Mouse (Mus musculus): Measurements from ENCODE around the gene Sytl1.

The Sytl1 gene

GRCm38 (mm10) chr4:133278067-133278466, 15.2 kb upstream of the Sytl1 start:
- no peak for DNase-seq

DNA sequence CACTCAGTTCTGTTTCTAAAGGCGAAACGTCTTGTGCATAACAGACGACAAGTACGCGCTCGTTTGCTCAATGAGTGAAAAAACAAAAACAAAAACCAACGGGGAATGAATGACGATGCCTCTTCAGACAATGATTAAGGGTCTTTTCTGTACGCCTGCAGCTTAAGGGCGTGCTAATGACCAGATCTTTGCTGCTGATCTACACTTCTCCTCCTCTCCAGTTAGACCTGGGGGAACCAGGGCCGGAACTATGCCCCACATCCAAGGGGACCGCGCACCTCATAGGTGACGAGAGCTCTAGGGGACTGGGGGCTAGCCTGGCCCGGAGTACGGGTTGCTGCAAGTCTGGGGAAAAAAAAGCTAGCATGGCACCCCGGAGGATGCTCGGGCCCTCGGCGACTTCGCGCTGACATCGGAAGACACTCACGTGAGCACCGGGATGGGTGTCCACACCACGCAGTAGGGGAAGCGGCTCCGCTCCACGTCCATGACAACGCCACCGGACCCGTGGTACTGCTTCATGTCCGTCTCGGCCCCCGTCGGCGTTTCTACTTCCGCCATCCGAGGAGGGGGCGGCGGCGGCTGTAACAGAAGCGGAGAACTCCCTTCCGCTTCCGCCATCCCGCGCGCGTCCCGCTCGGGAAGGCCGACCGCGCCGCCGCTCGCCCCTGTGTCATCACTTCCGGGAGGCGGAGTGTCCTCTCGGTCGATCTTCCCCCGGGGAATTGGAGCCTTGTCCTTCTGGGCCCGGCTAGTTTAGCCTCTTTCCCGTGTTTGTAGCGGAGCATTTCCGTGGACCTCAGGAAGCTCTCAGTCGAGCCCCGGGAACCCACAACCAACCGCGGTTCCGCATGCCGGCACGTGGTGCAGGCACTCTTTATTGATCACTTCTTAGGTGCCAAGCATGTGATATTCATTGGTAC, 14.5 kb upstream of the Sytl1 start, which contains the start of gene Tmem222:
Gene Tmem222 (minus strand): TSS at position 689 of the 923 bp plus-strand sequence.
- peak; percentile 95 for DNase-seq

DNA sequence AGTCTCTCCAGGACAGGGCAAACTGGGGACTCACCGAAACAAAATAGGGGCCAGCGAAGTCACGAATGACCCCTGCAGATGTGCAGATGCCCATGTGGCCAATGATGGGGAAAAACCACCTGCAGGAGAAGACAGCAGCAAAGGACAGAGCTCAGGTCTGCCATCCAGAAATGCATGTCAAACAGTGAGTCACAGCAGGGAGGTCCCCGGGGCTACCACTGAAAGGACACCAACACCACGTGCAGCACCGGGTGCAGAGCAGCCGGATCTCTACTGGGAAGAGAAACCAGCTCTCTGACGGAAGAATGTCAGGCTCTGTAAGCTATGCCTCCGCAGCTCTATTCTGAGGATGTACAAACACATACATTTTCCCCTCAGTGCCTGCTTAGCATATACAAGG, 8.0 kb upstream of the Sytl1 start:
- DNase-seq, result no peak

DNA sequence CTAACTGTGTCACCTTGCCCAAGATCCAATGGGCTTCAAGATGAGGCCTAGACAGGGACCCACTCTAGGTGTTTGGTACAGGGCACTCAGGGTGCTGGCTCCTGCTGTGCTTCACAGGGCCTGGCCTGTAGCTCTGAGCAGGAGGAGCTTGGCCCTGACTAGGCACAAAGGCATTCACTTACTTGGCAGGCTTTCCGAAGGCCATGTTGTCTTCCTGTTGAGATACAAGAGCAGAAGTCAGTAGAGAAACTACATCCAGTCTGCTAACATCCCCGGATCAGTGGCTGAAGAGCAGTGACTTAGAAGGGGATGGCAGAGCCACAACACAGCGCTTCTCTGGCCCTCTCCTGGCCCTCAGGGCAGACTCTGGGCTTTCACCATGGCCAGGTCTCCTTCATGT, 6.7 kb upstream of the Sytl1 start:
- DNase-seq, result no peak

- no peak for DNase-seq
Observed at GRCm38 (mm10) chr4:133268931-133269330, 6.0 kb upstream of the Sytl1 start.

DNA sequence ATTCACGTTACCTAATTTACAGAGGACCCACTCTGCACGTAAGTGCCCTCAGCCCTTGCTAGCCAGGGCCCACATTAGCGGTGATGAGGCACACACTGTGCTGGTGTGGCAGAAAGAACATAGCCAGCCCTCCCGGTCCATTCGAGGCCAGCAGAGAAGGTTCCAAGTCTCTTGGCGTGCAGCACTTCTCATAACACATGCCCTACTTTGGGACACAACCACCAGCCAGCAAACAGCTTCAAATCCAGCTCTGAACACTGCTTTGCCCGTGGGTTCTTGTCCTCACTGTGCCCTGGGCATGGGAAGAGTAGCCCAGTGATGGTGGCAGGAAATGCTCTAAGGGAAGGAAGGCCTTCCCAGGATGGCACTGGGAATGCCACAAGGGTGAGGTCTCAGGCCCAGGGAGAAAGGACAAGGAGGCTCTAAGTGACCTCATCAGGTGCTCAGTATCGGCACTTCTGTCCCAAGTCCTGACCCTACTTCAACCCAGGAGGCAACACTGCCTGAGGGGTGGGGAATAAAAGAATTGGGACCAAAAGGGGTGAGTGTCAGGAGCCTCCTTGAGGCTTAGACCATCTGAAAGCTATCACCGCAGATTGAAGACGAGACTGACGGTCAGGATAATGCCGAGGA, 3.5 kb upstream of the Sytl1 start:
- DNase-seq, result no peak

DNA sequence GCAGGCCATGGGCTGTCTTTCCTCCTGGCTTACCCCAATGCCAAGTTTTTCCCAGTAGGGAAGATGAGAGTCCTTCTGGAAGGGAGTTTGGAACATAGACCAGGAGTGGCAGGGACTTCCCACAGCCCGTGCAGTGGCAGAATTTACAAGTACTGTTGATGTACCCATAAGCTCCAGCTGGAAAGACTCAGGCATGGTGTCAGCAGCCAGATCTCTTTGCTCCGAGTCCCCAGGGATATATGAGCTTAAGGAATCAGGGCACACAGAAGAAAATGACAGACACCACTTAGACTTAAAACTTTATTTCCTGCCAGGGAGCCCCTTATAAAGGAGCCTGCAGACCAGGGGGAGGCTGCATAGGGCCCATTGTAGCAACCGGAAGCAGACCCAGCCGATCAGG, 2.8 kb upstream of the Sytl1 start:
- no peak for DNase-seq

GRCm38 (mm10) chr4:133265297-133265696, 2.4 kb upstream of the Sytl1 start:
- no peak for DNase-seq

DNA sequence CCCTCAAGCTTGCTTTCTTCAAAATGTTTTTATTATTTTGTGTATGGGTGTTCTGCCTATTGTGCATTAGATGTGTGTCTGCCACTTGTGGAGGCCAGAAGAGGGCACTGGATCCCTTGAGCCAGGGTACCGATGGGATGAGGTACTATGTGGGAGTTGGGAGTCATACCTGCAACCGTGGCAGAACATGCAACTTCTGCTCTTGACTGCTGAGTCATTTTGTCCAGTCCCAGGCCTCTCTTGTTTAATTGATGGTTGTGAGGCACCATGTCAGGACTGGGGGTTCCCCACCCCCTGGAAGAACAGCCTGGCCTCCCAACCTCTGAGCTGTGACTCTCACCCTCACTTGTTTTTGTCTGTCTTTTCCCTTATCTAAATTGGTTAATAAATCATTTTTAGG, 1.6 kb upstream of the Sytl1 start:
- DNase-seq, result no peak

- no peak for DNase-seq
Observed at GRCm38 (mm10) chr4:133263756-133264155, 843 bp upstream of the Sytl1 start.

DNA sequence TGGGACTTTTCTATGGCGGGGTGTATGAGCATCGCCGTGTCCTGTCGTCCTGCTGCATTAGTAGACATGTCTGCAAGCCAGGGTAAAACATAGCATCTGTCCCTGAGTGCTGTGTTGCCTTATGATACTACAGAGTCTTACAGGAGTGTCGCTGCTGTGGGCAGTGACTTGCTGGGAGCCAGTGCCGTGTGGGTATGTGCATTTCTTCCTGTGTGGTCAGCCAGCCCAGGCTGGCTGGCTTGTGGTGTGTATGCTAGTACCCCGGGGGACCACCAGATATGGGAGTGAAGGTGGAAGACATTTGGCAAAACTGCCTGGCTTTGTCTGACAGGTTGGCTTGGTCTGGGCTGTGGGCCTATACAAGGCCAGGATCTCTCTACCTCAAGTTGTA, 543 bp downstream of the Sytl1 start:
- DNase-seq, result no peak

GRCm38 (mm10) chr4:133261641-133262374, 1.1 kb downstream of the Sytl1 start:
- DNase-seq, result no peak

- no peak for DNase-seq
Observed at GRCm38 (mm10) chr4:133257798-133258408, 5.0 kb downstream of the Sytl1 start.

DNA sequence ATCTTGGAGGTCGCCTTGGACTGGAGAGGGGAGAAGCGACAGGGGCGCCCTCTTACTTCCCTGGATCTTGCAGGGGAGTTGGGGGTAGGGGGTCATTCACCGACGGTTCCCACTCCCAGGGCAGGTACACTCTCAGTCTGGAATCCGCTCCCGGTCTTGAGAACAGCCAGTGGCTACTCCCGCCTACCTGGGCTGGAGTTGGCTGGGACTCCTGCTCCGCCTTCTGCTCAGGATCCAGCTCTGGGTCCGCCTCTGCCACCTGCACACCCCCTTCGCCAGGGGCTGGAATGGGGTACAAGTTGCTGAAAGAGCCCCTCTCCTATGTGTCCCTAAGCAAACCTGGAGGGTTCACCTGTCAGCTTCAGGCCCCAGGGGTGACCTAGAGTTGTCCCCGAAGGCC, 5.7 kb downstream of the Sytl1 start:
- peak; percentile 59 for DNase-seq

DNA sequence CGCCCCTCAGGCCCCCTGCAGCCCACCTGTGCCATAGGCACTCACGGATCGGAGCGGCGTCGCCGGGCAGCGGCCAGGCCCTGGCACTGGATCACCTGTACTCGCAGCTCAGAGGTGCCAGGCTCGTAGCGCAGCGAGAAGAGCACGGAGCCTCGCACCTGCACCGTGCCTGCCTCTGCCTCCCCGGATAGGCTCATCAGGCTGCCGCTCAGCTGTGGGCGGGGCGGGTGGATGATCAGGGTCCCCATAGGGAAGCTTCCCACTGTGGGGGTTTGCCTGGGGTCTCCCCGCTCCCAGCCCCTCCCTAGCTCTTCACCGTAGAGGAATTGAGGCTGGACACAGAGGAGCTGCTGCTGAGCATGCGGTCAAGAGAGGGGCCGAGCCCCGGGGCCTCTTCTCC, 6.1 kb downstream of the Sytl1 start:
- DNase-seq, result no peak

- DNase-seq, result no peak
Observed at GRCm38 (mm10) chr4:133255392-133255791, 7.5 kb downstream of the Sytl1 start.

DNA sequence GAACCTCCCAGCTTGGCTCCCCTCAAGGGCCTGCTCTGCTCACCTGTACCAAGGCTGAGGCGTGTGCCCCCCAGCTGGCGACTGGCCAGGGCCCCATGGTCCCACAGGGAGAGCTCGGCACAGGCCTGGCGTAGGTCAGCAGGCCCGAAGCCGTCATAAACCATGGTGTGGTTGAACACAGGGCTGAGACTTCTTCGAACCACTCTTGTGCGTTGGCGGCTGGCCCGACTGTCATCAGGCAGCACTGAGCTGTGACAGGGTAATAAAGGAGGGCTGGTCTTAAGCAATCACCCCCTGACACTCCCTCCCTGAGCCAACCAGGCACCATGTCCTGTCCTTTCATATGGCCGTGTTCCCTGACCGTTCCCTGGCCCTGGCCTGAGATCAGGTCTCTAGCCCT, 9.5 kb downstream of the Sytl1 start:
- no peak for DNase-seq

DNA sequence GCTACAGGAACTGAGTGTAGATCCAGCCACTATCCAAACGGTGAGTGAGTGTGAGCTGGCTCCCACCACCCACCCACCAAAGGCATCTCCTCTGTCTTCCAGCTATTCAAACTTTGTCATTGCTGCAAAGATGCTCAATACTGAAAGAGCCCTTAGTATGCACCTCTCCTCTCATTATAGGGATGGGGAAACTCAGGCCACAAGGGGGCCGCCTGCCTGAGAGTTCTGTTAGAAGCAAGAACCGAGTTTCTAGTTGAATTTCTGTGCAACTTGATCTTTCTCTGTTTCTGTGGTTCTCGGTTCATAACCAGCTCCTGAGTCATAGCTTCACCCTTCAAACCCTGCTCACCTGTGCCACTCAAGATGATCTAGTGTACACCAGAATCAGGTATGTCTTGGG, 10.8 kb downstream of the Sytl1 start:
- no peak for DNase-seq

DNA sequence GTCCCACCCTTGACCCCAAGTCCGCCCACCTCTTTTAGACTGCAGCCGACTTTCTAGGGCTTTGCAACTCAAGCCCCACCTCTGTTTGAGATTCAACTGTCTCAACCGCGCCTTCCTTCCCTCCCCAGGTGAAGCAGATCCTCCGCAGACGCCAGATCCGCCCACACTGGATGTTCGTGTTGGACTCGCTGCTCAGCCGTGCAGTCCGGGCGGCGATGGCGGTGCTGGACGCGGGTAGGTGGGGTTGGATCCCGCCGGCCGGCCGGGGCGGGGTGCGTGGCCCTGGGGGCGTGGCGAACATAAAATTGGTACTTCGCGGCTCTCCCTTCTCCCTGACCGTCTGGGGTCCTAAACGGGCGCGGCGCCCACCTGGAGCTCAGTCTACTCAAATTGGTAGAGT, 11.7 kb downstream of the Sytl1 start:
- no peak for DNase-seq

DNA sequence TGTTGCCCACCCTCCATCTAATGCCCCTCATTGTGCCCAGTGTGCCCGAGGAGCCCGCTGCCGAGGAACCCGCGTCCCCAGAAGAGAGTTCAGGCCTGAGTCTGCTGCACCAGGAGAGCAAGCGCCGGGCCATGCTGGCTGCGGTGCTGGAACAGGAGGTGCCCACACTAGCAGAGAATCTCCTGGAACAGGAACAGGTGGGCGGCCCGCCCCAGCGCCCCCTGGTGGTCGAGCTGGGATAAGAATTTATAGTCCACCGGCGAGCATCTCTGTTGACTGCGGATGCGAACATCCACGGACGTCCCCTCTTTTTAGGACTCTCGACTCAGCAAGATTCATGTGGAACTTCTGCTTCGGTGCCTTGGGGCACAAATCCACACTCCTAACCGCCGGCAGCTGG, 12.3 kb downstream of the Sytl1 start:
- DNase-seq, result peak; percentile 57

DNA sequence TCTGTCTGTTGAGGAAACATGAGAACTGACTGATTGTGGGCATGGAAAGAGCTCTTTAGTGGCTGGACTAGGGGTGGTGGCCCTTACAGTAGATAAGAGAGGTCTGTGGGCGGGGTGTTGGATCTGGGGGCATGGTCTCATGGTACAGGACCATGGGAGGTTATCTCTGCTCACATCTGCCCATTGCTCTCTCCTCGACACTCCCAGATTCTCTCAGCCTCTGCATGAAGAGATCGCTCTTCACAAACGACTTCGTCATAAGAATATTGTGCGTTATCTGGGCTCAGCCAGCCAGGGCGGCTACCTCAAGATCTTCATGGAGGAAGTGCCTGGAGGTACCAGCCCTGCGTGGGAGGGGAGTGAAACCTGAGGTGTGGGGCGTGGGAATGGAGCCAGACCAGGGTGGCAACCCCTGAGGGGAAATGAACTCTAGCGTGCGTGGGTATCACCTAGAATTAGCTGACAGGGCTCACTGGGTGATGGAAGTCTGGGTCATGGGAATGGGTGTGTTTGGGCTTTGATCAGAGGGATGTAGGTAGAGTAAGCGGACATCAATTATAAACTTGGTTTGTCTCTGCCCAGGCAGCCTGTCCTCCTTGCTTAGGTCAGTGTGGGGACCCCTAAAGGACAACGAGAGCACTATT, 15.0 kb downstream of the Sytl1 start:
- no peak for DNase-seq

DNA sequence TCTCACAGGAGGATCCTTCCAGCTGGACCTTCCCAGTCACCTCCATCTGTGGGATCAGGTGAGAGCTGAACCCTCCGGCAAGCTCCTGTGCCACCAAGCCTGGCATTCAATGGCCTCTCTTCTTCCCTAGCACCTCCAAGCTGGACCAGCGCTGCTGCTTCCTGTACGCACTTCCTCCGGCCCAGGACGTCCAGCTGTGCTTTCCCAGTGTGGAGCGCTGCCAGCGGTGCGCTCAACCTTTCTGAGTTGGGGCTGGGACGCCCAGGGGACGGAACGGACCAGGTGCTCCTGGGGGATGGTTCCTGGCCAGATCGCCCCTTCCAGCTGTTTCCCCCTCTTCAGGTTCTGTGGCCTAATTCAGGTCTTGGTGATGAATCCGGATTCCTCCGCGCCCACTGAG, 15.8 kb downstream of the Sytl1 start:
- no peak for DNase-seq

GRCm38 (mm10) chr4:133244289-133244688, 18.6 kb downstream of the Sytl1 start:
- no peak for DNase-seq

All from kidney, adult 11 months (tissue).